Mouse (Mus musculus): ENCODE results near the gene Smarca2.

Smarca2 gene

GRCm38 (mm10) chr19:26790386-26791346 is 185.8 kb downstream of the Smarca2 start:
- no peak for DNase-seq

GRCm38 (mm10) chr19:26794315-26794714 is 189.5 kb downstream of the Smarca2 start:
- peak; percentile 36 for DNase-seq

- DNase-seq, result no peak
These were observed 191.2 kb downstream of the Smarca2 start for GRCm38 (mm10) chr19:26796006-26796405.

GRCm38 (mm10) chr19:26804401-26804800 is 199.6 kb downstream of the Smarca2 start:
- no peak for DNase-seq

GRCm38 (mm10) chr19:26814629-26815028 is 209.8 kb downstream of the Smarca2 start:
- peak; percentile 33 for DNase-seq

GRCm38 (mm10) chr19:26817901-26818300 is 213.1 kb downstream of the Smarca2 start:
- DNase-seq, result no peak

Measured in cerebellum, adult 9-11 months (tissue).